Mouse (Mus musculus) liver, adult 2 months (tissue): ENCODE measurements at regions not wholly inside any gene's neighbourhood (a gene's known extent, or its start where the extent isn't known, plus 50 kb on each side); places are given as distances from the start of the nearest gene placed in this dataset.

Experiments
- CTCF ChIP-seq: fragments of 200-500 bp; IDR thresholded peaks from 2 replicates; pipeline ENCODE4 v1.5.1; 2011; ENCODE audit warnings: low read depth, low read length, control low read depth
- POLR2A ChIP-seq: fragments of 200-500 bp; IDR thresholded peaks from 2 replicates; pipeline ENCODE4 v1.6.1; 2011; ENCODE audit warnings: low read length, control low read depth; ENCODE audit not compliant: insufficient read depth; ENCODE audit errors: extremely low read depth

DNA sequence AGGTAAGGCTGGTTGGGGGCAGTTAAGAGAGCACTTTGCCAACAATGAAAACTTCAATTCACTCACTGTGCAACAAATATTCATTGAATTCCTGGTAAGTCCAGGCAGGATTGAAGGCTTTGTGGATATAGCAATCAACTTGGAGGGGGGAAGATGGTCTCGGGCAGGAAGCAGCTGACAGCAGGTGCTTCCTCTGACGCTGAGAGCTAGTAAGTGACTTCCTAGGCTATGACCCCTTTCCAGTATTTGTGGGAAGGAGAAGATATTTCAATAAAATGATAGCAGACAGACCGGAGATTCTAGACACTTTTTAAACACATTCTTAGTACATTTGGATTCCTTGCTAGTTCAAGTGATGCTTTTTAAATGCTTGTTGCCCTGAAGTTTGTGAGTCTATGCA is 195.0 kb downstream of the Dusp6 start:
- TF ChIP-seq POLR2A: no peak
- TF ChIP-seq CTCF: no peak
